Mouse (Mus musculus) embryonic stem cell, embryonic (primary cell): Measurements from ENCODE around the gene Unc93b1.

ENCODE experiments used
- CTCF ChIA-PET, 4 experiments: fragments of 300-600 bp in 2 of 4; fragments of 350-600 bp in 2 of 4; sonication (Branson Sonifier 250); formaldehyde crosslinking; loops; one replicate each; lab custom pipeline; 2022; ENCODE audit warnings: inconsistent platforms in 2 of 4; lab: Charles Lee
- POLR2A ChIA-PET, 4 experiments: fragments of 300-600 bp in 2 of 4; fragments of 350-600 bp in 2 of 4; sonication (Branson Sonifier 250); formaldehyde crosslinking; loops; one replicate each; lab custom pipeline; 2022; ENCODE audit warnings: antibody characterized with exemption in 4 of 4, inconsistent platforms in 1 of 4; lab: Charles Lee

Unc93b1 gene

GRCm38 (mm10) chr19:3967258-3967657, 32.3 kb downstream of the Unc93b1 start:
- CTCF ChIA-PET, result interaction anchor here (0.6 to 1.8 kb wide), 14 partner anchors 9 to 529 kb away, joined by 3 to 7 read pairs (median 4); partner anchors contain the start of genes Ndufs8 (in 1 of the 4) and Ndufv1 (in 1 of the 4)
- POLR2A ChIA-PET, result interaction anchor here (0.5 to 1.5 kb wide), 11 partner anchors 9 to 622 kb away, joined by 3 to 6 read pairs (median 4); partner anchors contain the start of gene Acy3 (in 1 of the 4)

GRCm38 (mm10) chr19:3972229-3972628, 37.2 kb downstream of the Unc93b1 start, which contains the start of gene Aldh3b2:
Gene Aldh3b2, plus strand, starts transcription at chr19:3972328.
- ChIA-PET CTCF (interaction anchor here in 3 of 4 experiments (0.6 to 5.2 kb wide), 13 partner anchors 8 to 581 kb away, joined by 3 to 27 read pairs (median 5); partner anchors contain the start of genes Gm49405 (in 1 of the 3), Gstp2 (in 1 of the 3), Ndufv1 (in 1 of the 3) and Nudt8 (in 1 of the 3)), POLR2A (interaction anchor here in 3 of 4 experiments (0.7 to 2.8 kb wide), 13 partner anchors 9 to 161 kb away, joined by 3 to 12 read pairs (median 4); partner anchors contain the start of genes Ndufv1 (in 2 of the 3), Acy3 (in 1 of the 3), Doc2g (in 1 of the 3) and Gm49405 (in 1 of the 3))

- POLR2A ChIA-PET, result interaction anchor here in 1 of 4 experiments (1.3 to 1.4 kb wide), 2 partner anchors 11 to 79 kb away, joined by 3 to 4 read pairs; no protein-coding TSS in a partner anchor
- CTCF ChIA-PET, result interaction anchor here in 3 of 4 experiments (0.7 to 1.6 kb wide), 3 partner anchors 28 to 62 kb away, joined by 3 to 9 read pairs (median 4); partner anchors contain the start of genes Ndufs8 (in 1 of the 3) and Ndufv1 (in 1 of the 3)
These were observed 39.6 kb downstream of the Unc93b1 start for GRCm38 (mm10) chr19:3974608-3975007.

GRCm38 (mm10) chr19:3975866-3976265, 40.9 kb downstream of the Unc93b1 start:
- POLR2A ChIA-PET, result interaction anchor here in 2 of 4 experiments (0.6 to 1.7 kb wide), 2 partner anchors 9 to 10 kb away, joined by 4 to 6 read pairs; no protein-coding TSS in a partner anchor
- CTCF ChIA-PET, result interaction anchor here in 3 of 4 experiments (0.7 to 1.5 kb wide), 6 partner anchors 13 to 257 kb away, joined by 3 to 7 read pairs (median 4); no protein-coding TSS in a partner anchor

- POLR2A ChIA-PET, result interaction anchor here (0.5 to 2.3 kb wide), 32 partner anchors 8 to 213 kb away, joined by 3 to 15 read pairs (median 3); partner anchors contain the start of genes Gm49405 (in 2 of the 4), Gstp2 (in 2 of the 4), Ndufs8 (in 2 of the 4) and Ndufv1 (in 2 of the 4)
These were observed 45.3 kb downstream of the Unc93b1 start for GRCm38 (mm10) chr19:3980309-3980708.

GRCm38 (mm10) chr19:3980917-3981316, 45.9 kb downstream of the Unc93b1 start:
- CTCF ChIA-PET, result interaction anchor here (0.5 to 3.9 kb wide), 129 partner anchors 8 to 1456 kb away, joined by 3 to 42 read pairs (median 5); partner anchors contain the start of genes Tbx10 (in 4 of the 4), Aldh3b2 (in 3 of the 4), Gm49405 (in 3 of the 4) and Nudt8 (in 3 of the 4)
- POLR2A ChIA-PET, result interaction anchor here (0.6 to 2.3 kb wide), 29 partner anchors 9 to 214 kb away, joined by 3 to 15 read pairs (median 3); partner anchors contain the start of genes Gm49405 (in 3 of the 4), Nudt8 (in 3 of the 4), Gstp2 (in 2 of the 4) and Ndufv1 (in 2 of the 4)

More at GRCm38 (mm10) chr19:3980309-3980708, 45.3 kb downstream of the Unc93b1 start:
- CTCF ChIA-PET, result interaction anchor here (0.5 to 3.9 kb wide), 135 partner anchors 8 to 1908 kb away, joined by 3 to 42 read pairs (median 5); partner anchors contain the start of genes Tbx10 (in 4 of the 4), Aldh3b2 (in 3 of the 4), Gm49405 (in 3 of the 4) and Nudt8 (in 3 of the 4)

GRCm38 (mm10) chr19:3983527-3984200, 48.7 kb downstream of the Unc93b1 start:
- POLR2A ChIA-PET, result interaction anchor here in 3 of 4 experiments (0.6 to 6.9 kb wide), 11 partner anchors 11 to 202 kb away, joined by 3 to 95 read pairs (median 9); partner anchors contain the start of genes Gm49405 (in 2 of the 3), Nudt8 (in 2 of the 3), Gstp2 (in 1 of the 3) and Ndufs8 (in 1 of the 3)
- CTCF ChIA-PET, result interaction anchor here in 3 of 4 experiments (0.9 to 3.9 kb wide), 8 partner anchors 16 to 245 kb away, joined by 3 to 31 read pairs (median 4); partner anchors contain the start of genes Gm49405 (in 2 of the 3), Nudt8 (in 2 of the 3), Aldh3b3 (in 1 of the 3) and Gstp2 (in 1 of the 3)

- ChIA-PET POLR2A (interaction anchor here in 3 of 4 experiments (0.5 to 6.9 kb wide), 35 partner anchors 10 to 662 kb away, joined by 3 to 95 read pairs (median 5); partner anchors contain the start of genes Gm49405 (in 3 of the 3), Ndufv1 (in 3 of the 3), Nudt8 (in 3 of the 3) and 1810055G02Rik (in 1 of the 3)), CTCF (interaction anchor here in 3 of 4 experiments (0.6 to 2.9 kb wide), 12 partner anchors 14 to 266 kb away, joined by 3 to 29 read pairs (median 6); partner anchors contain the start of genes Gm49405 (in 1 of the 3), Gstp2 (in 1 of the 3), Ndufv1 (in 1 of the 3) and Nudt8 (in 1 of the 3))
These were observed 50.3 kb downstream of the Unc93b1 start for GRCm38 (mm10) chr19:3985261-3985681.

- CTCF ChIA-PET, result interaction anchor here (0.6 to 2.9 kb wide), 16 partner anchors 9 to 267 kb away, joined by 3 to 29 read pairs (median 4); partner anchors contain the start of genes Gm49405 (in 3 of the 4), Nudt8 (in 3 of the 4) and Ndufv1 (in 2 of the 4)
- POLR2A ChIA-PET, result interaction anchor here (0.5 to 6.9 kb wide), 55 partner anchors 9 to 1037 kb away, joined by 3 to 95 read pairs (median 5); partner anchors contain the start of genes Gm49405 (in 3 of the 4), Ndufv1 (in 3 of the 4), Nudt8 (in 3 of the 4) and Gstp3 (in 2 of the 4)
These were observed 51.3 kb downstream of the Unc93b1 start, which contains the start of gene Acy3 for GRCm38 (mm10) chr19:3986334-3986733. Gene Acy3, plus strand, starts transcription at chr19:3986570.

- POLR2A ChIA-PET, result interaction anchor here (0.6 to 6.9 kb wide), 23 partner anchors 10 to 337 kb away, joined by 3 to 95 read pairs (median 3); partner anchors contain the start of genes Gm49405 (in 4 of the 4), Nudt8 (in 4 of the 4), Doc2g (in 2 of the 4) and Cdk2ap2 (in 1 of the 4)
- CTCF ChIA-PET, result interaction anchor here (0.6 to 2.7 kb wide), 46 partner anchors 7 to 295 kb away, joined by 3 to 37 read pairs (median 4); partner anchors contain the start of genes Gm49405 (in 3 of the 4), Ndufv1 (in 3 of the 4), Nudt8 (in 3 of the 4) and Doc2g (in 1 of the 4)
These were observed 53.1 kb downstream of the Unc93b1 start for GRCm38 (mm10) chr19:3988066-3988465.

GRCm38 (mm10) chr19:3988750-3989149, 53.8 kb downstream of the Unc93b1 start:
- CTCF ChIA-PET, result interaction anchor here (0.5 to 2.7 kb wide), 63 partner anchors 8 to 396 kb away, joined by 3 to 37 read pairs (median 4); partner anchors contain the start of genes Gm49405 (in 3 of the 4), Ndufv1 (in 3 of the 4), Nudt8 (in 3 of the 4) and Ndufs8 (in 2 of the 4)
- POLR2A ChIA-PET, result interaction anchor here (0.5 to 6.9 kb wide), 32 partner anchors 9 to 345 kb away, joined by 3 to 95 read pairs (median 4); partner anchors contain the start of genes Gm49405 (in 4 of the 4), Nudt8 (in 4 of the 4), Doc2g (in 2 of the 4) and Gstp2 (in 2 of the 4)

GRCm38 (mm10) chr19:3990804-3991203, 55.8 kb downstream of the Unc93b1 start:
- ChIA-PET POLR2A (interaction anchor here (0.6 to 1.6 kb wide), 4 partner anchors 8 to 1805 kb away, joined by 3 to 5 read pairs (median 4); partner anchors contain the start of genes Gm49405 (in 1 of the 4), Ndufv1 (in 1 of the 4) and Nudt8 (in 1 of the 4)), CTCF (interaction anchor here (1.4 to 3.0 kb wide), 4 partner anchors 9 to 10 kb away, joined by 4 to 12 read pairs (median 9); partner anchors contain the start of genes Gm49405 (in 1 of the 4) and Nudt8 (in 1 of the 4))

GRCm38 (mm10) chr19:3991562-3991961, 56.6 kb downstream of the Unc93b1 start:
- ChIA-PET POLR2A (interaction anchor here in 2 of 4 experiments (1.0 to 2.0 kb wide), 5 partner anchors 9 to 222 kb away, joined by 3 to 4 read pairs (median 4); partner anchors contain the start of genes Gm49405 (in 2 of the 2), Nudt8 (in 2 of the 2), AC109138.7 (in 1 of the 2) and Aldh3b1 (in 1 of the 2)), CTCF (interaction anchor here in 3 of 4 experiments (1.4 to 3.0 kb wide), 4 partner anchors 8 to 11 kb away, joined by 4 to 12 read pairs (median 8); partner anchors contain the start of genes Gm49405 (in 1 of the 3) and Nudt8 (in 1 of the 3))

GRCm38 (mm10) chr19:3991966-3992365, 57.0 kb downstream of the Unc93b1 start:
- ChIA-PET CTCF (interaction anchor here (1.2 to 3.0 kb wide), 3 partner anchors 8 to 12 kb away, joined by 7 to 12 read pairs (median 8); partner anchors contain the start of genes Gm49405 (in 1 of the 4) and Nudt8 (in 1 of the 4)), POLR2A (interaction anchor here in 2 of 4 experiments (1.0 to 2.0 kb wide), 5 partner anchors 8 to 222 kb away, joined by 3 to 4 read pairs (median 4); partner anchors contain the start of genes Gm49405 (in 2 of the 2), Nudt8 (in 2 of the 2), AC109138.7 (in 1 of the 2) and Aldh3b1 (in 1 of the 2))

GRCm38 (mm10) chr19:3992416-3992815, 57.4 kb downstream of the Unc93b1 start, which contains the start of gene Tbx10:
Gene Tbx10, plus strand, starts transcription at chr19:3992752.
- ChIA-PET CTCF (interaction anchor here (0.6 to 3.0 kb wide), 4 partner anchors 8 to 37 kb away, joined by 4 to 12 read pairs (median 8); partner anchors contain the start of genes Gm49405 (in 1 of the 4) and Nudt8 (in 1 of the 4)), POLR2A (interaction anchor here in 2 of 4 experiments (1.0 to 2.0 kb wide), 4 partner anchors 8 to 222 kb away, joined by 3 to 4 read pairs (median 4); partner anchors contain the start of genes AC109138.7 (in 1 of the 2), Aldh3b1 (in 1 of the 2), Clcf1 (in 1 of the 2) and Gm49405 (in 1 of the 2))
